Mouse (Mus musculus) lung, postnatal 0 days (tissue): ENCODE data around the gene Kcnq1.

ENCODE experiments used
- CTCF ChIP-seq: IDR thresholded peaks from 2 replicates; pipeline ENCODE4 v1.5.1; 2016; ENCODE audit warnings: antibody characterized with exemption, mild to moderate bottlenecking
- EP300 ChIP-seq: IDR thresholded peaks from 2 replicates; pipeline ENCODE4 v1.6.1; 2016; ENCODE audit warnings: antibody characterized with exemption, mild to moderate bottlenecking, control low read depth

DNA sequence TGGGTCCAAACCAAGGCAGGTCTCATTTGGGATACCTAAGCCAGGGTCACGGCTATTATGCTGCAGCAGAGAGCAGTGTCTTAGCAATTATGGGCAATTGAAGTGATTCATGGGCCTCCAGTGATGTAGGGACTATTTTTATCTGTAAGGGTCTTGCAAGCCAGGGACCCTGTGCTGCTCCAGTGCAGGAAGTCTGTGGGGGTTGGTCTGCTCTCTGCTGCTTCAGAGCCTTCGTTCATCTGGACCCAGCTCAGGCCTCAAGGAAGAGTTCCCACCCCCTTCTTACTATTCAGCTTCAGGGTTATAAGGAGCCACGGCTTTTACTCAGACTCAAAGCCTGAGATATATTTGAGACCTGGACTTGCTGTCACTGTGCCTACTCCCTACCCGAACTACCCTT, 227.4 kb downstream of the Kcnq1 start:
- TF ChIP-seq CTCF (no peak), EP300 (no peak)
